Mouse (Mus musculus): ENCODE results near the gene Plpp3.
"Not testable (repeated sequence)": the region's sequence is repeated elsewhere in the genome, so short reads cannot be mapped to it uniquely, and the experiment has no call there.

Gene Plpp3

DNA sequence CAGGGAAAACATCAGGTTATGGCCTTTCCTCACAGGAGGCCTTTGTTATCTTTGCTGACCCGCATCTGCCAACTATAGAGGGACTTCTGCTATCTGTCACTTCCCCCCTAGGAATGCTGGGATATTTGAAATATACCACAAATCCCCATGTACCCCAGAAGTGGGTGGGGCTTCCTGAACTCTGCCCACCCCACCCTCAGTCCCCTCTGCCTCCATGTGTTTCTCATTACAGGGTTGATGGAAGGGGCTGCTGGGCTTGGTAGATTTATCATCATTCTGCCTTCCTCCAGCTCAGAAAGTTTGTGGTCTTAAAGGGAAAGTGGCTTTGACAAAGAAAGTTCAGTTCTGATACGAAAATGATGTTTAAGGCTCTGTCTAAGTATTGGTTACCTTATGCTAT, 103.2 kb downstream of the Plpp3 start:
- no peak for ATAC-seq (ENCODE audit: low TSS enrichment)

GRCm38 (mm10) chr4:105260893-105261769, 104.0 kb downstream of the Plpp3 start:
- no peak for ATAC-seq (ENCODE audit: low TSS enrichment)

- ATAC-seq (ENCODE audit: low TSS enrichment), result no peak
Observed at GRCm38 (mm10) chr4:105262358-105262757, 105.2 kb downstream of the Plpp3 start.

GRCm38 (mm10) chr4:105263600-105263999, 106.5 kb downstream of the Plpp3 start:
- ATAC-seq (ENCODE audit: low TSS enrichment), result no peak

DNA sequence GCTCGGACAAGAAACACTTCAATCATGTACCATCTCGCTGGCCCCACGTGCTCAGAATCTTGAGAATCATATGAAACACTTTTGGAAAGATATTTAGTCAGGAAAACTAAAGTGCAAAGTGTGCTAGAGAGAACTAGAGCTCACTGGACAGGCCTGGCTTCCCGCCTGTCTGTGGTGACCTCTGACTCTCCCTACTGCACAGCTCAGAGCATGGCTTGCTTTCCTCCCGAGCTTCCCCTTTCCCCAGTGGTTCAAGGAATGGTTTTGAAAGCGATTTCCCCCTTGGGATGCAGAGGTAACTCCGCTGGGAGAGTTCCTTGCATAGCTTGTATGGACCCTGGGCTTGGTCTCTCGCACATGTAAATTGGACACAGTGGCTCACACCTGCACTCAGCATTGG, 107.9 kb downstream of the Plpp3 start:
- no peak for ATAC-seq (ENCODE audit: low TSS enrichment)

GRCm38 (mm10) chr4:105265678-105266077, 108.5 kb downstream of the Plpp3 start:
- ATAC-seq (ENCODE audit: low TSS enrichment), result no peak

DNA sequence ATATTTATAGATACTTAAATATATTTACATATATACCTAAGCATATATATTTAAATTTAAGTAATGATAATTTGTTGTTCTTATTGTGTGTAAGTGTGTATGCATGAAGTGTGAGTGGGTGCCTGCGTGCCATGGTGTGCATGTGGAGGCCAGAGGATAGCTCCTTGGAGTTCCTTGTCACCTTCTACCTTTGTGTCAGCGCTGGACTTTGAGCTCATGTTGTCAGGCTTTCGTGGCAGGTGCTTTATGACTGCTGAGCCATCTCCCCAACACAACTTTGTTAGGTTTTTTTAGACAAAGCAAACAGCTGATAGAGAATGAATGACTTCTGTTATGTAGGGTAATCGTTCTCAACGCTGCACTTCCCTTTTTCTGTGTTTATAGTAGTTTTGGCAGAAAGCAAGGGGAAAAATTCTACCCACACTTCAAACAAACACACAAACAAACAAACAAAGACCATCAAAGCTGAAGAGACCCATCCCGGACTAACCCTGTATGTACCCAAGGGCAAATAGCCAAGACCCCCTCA, 111.1 kb downstream of the Plpp3 start:
- ATAC-seq (ENCODE audit: low TSS enrichment), result no peak

- not testable (repeated sequence) for ATAC-seq (ENCODE audit: low TSS enrichment)
Observed at GRCm38 (mm10) chr4:105269398-105269797, 112.3 kb downstream of the Plpp3 start.

GRCm38 (mm10) chr4:105271166-105271565, 114.0 kb downstream of the Plpp3 start:
- ATAC-seq (ENCODE audit: low TSS enrichment), result no peak

DNA sequence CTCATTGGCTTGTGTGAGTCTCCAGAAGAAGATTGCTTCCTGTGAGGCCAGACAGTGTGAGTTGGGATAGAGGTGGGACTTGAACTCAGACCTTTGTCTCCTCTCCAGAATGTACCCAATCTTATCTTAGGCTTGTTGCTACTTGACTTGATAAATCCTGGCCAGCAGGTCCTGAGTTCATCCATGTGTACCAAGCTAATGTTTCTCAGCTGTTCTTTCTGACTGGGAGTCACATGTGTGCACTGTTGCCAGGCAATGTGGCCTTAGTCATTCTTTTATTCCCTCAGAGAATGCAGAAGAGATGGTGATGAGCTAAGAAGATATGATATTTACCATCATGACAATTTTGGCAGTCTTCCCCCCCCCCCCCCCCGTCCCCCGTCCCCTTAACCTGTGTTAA, 115.9 kb downstream of the Plpp3 start:
- no peak for ATAC-seq (ENCODE audit: low TSS enrichment)

- no peak for ATAC-seq (ENCODE audit: low TSS enrichment)
Observed at GRCm38 (mm10) chr4:105273486-105273885, 116.3 kb downstream of the Plpp3 start.

GRCm38 (mm10) chr4:105275616-105276015, 118.5 kb downstream of the Plpp3 start:
- no peak for ATAC-seq (ENCODE audit: low TSS enrichment)

GRCm38 (mm10) chr4:105276062-105276795, 119.1 kb downstream of the Plpp3 start:
- no peak for ATAC-seq (ENCODE audit: low TSS enrichment)

DNA sequence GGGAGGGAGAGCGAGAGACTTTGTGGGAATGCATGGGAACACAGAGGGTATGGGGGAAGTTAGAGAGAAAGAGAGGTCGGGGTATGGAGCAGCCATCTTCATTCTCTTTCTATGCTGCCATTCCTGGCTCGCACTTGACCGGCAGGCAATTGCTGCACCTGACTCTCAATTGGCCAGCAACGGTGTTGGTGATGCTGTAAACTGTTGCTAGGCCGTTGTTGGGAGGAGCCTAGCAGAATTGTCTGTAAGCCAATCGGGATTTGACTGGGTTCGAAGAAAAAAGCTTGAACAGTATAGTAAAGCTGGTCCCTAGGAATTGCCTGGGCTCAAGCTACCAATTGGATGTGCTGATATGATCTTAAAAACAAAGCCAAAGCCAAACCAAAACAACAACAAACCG, 121.0 kb downstream of the Plpp3 start:
- no peak for ATAC-seq (ENCODE audit: low TSS enrichment)

DNA sequence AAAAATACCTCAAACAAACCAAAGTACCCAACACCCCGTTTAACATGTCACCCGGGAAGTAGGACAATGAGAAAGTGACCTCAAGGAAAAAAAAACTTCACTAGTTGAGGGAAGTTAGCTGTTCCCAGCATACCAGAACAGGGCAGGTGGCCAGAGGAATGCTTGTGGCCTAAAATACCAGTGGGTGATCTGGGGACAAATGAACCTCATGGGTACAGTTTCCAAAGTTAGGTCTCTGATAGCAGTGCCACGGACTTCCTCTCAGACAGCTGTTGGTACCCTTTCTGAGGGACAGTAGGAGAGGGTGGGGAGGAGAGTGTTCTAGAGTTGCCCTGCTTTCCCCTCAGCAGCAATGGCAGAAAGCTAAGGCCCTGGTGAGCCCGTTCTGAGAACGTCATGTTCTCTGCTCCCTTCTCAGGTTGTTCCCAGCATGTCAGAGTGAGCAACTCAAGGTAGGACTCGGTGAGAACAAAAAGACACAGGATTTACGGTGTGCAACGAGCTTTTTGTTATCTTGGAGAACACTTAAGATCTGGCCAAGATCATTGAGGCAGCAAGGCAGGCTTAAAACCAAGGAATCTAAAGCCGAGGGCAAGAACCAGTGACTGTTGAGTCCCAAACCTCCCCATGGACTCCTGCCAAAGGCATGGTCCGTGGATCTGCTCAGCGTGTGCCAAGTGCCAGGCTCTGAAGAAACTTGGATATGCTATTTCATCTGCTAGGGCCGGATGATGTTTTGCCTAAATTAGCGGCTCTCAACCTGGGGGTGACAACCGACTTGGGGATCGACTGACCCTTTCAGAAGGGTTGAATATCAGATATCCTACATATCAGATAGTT, 121.6 kb downstream of the Plpp3 start:
- no peak for ATAC-seq (ENCODE audit: low TSS enrichment)

GRCm38 (mm10) chr4:105279806-105280205, 122.7 kb downstream of the Plpp3 start:
- no peak for ATAC-seq (ENCODE audit: low TSS enrichment)

GRCm38 (mm10) chr4:105281751-105282231, 124.6 kb downstream of the Plpp3 start:
- ATAC-seq (ENCODE audit: low TSS enrichment), result no peak

Data from frontal cortex, adult (tissue).